10 mouse cellular contexts compared by ENCODE assay signal in genomic region chr4:62607345-62607744, GRCm38 (mm10). TPM values are rescaled to one million over a fixed set of nuclear protein-coding genes. Genes with fewer than 3 reads are reported as not detected.
DNase-seq lines count a peak whose midpoint lies in the region; ATAC-seq lines count a peak whose summit lies in the region.
"Had no signal": no experiment of that assay in that cellular context is flagged by ENCODE, and none has a peak within 500 bp of the region (broad histone marks: within the 10 kb centered on the region; RNA-seq: fewer than 3 reads in every experiment).

No protein-coding gene starts in this region.

- H3K4me3 ChIP-seq in lung, embryonic 15.5 days = no peak overlapping the region
- no peak overlapping the region for H3K4me3 ChIP-seq in hindbrain, embryonic 14.5 days (replicated peaks; ENCODE audit: low read length)
- H3K4me3 ChIP-seq in neural tube, embryonic 12.5 days = no peak overlapping the region
- H3K4me3 ChIP-seq: liver, embryonic 13.5 days had no signal

- H3K9ac ChIP-seq in lung, embryonic 15.5 days = no peak overlapping the region
- H3K9ac ChIP-seq in hindbrain, embryonic 14.5 days = no peak overlapping the region
- no peak overlapping the region for H3K9ac ChIP-seq in neural tube, embryonic 12.5 days
- H3K9ac ChIP-seq: liver, embryonic 13.5 days had no signal

- no peak for DNase-seq in frontal cortex, adult 2 months (ENCODE audit: extremely low spot score in 1 of 2, low spot score in 1 of 2)
- DNase-seq in lung, postnatal 4 days = no peak
- DNase-seq in hindbrain, embryonic 14.5 days (ENCODE audit: low spot score) = peak; percentile 56
- no peak for DNase-seq in right cerebral cortex, adult 18-20 months
- no peak for DNase-seq in adrenal gland, postnatal 4 days (ENCODE audit: low spot score in 2 of 2)
- DNase-seq: adrenal gland, postnatal 36 days; liver, embryonic 13.5 days had no signal

- H3K4me1 ChIP-seq in lung, embryonic 15.5 days = peaks cover 3% of the 10 kb centered on the region
- H3K4me1 ChIP-seq in hindbrain, embryonic 14.5 days (replicated peaks; ENCODE audit: control insufficient read depth, insufficient read depth, low read length) = peaks cover 30% of the 10 kb centered on the region
- peaks cover 44% of the 10 kb centered on the region for H3K4me1 ChIP-seq in neural tube, embryonic 12.5 days
- H3K4me1 ChIP-seq: liver, embryonic 13.5 days had no signal

- H3K36me3 ChIP-seq in lung, embryonic 15.5 days = no peaks in the 10 kb centered on the region
- H3K36me3 ChIP-seq in hindbrain, embryonic 14.5 days (replicated peaks; ENCODE audit: control insufficient read depth, insufficient read depth) = no peaks in the 10 kb centered on the region
- no peaks in the 10 kb centered on the region for H3K36me3 ChIP-seq in neural tube, embryonic 12.5 days
- H3K36me3 ChIP-seq: liver, embryonic 13.5 days had no signal

- no peaks in the 10 kb centered on the region for H3K9me3 ChIP-seq in lung, embryonic 15.5 days
- H3K9me3 ChIP-seq in hindbrain, embryonic 14.5 days (ENCODE audit: control insufficient read depth, low read length) = no peaks in the 10 kb centered on the region
- H3K9me3 ChIP-seq in neural tube, embryonic 12.5 days = peaks cover under 1% of the 10 kb centered on the region; the same call in 1 of the 2 replicates
- H3K9me3 ChIP-seq: liver, embryonic 13.5 days had no signal

- H3K27ac ChIP-seq in lung, embryonic 15.5 days = peak overlapping the region; percentile 52; the same call in 1 of the 2 replicates
- peak overlapping the region; percentile 62 for H3K27ac ChIP-seq in hindbrain, embryonic 14.5 days
- H3K27ac ChIP-seq in neural tube, embryonic 12.5 days = no peak overlapping the region
- H3K27ac ChIP-seq: liver, embryonic 13.5 days had no signal

- H3K27me3 ChIP-seq in lung, embryonic 15.5 days = no peaks in the 10 kb centered on the region
- no peaks in the 10 kb centered on the region for H3K27me3 ChIP-seq in hindbrain, embryonic 14.5 days (ENCODE audit: control insufficient read depth, insufficient read depth, low read length)
- no peaks in the 10 kb centered on the region for H3K27me3 ChIP-seq in neural tube, embryonic 12.5 days (replicated peaks)
- H3K27me3 ChIP-seq: liver, embryonic 13.5 days had no signal

- 51% methylated on average over 9 of the region's 9 CpGs for WGBS in lung, embryonic 15.5 days
- 25% methylated on average over 9 of the region's 9 CpGs for WGBS in hindbrain, embryonic 14.5 days
- WGBS in neural tube, embryonic 12.5 days = 34% methylated on average over 9 of the region's 9 CpGs

- 0 out of 2 replicates have a peak, but pooled peaks have one; percentile 6 for ATAC-seq in frontal cortex, adult (ENCODE audit: low TSS enrichment)
- 0 out of 2 replicates have a peak, but pooled peaks have one; percentile 25 for ATAC-seq in lung, embryonic 15.5 days (ENCODE audit: borderline replicate concordance, extremely low read depth, low FRiP score, low TSS enrichment)
- ATAC-seq in hindbrain, embryonic 14.5 days (ENCODE audit: low FRiP score) = peak; percentile 51; the same call in 1 of the 2 replicates
- 0 out of 2 replicates have a peak, but pooled peaks have one; percentile 21 for ATAC-seq in neural tube, embryonic 12.5 days (ENCODE audit: low FRiP score, low read depth)

- H3K4me2 ChIP-seq in lung, embryonic 15.5 days = no peak overlapping the region
- no peak overlapping the region for H3K4me2 ChIP-seq in hindbrain, embryonic 14.5 days (replicated peaks)
- no peak overlapping the region for H3K4me2 ChIP-seq in neural tube, embryonic 12.5 days (replicated peaks)
- H3K4me2 ChIP-seq: liver, embryonic 13.5 days had no signal

RNA-seq across cellular contexts. Expression of gene Rgs3, which starts 47.7 kb away (rescaled TPM):
- polyA plus RNA-seq in frontal cortex, adult 2 months (2012; rRNA removed) = 46.3 and 48.4 TPM in 2 replicates
- polyA plus RNA-seq in lung, embryonic 15.5 days (2015; fragmentation: Nextera tagmentation; extraction: Ambion mirVana) = 52.8 and 53.5 TPM in 2 replicates
- polyA plus RNA-seq in hindbrain, embryonic 14.5 days (2014; fragmentation: Nextera tagmentation; extraction: Ambion mirVana) = 35.2 and 42.9 TPM in 2 replicates
- polyA plus RNA-seq in neural tube, embryonic 12.5 days (2016; fragmentation: Nextera tagmentation; extraction: Ambion mirVana) = 77.2 and 77.3 TPM in 2 replicates
- 10 to 100 TPM; 45.4 to 45.5 TPM for total RNA-seq in adrenal gland, postnatal 4 days (2021)
